Mouse (Mus musculus): ENCODE data around the gene Kctd21.

DNA sequence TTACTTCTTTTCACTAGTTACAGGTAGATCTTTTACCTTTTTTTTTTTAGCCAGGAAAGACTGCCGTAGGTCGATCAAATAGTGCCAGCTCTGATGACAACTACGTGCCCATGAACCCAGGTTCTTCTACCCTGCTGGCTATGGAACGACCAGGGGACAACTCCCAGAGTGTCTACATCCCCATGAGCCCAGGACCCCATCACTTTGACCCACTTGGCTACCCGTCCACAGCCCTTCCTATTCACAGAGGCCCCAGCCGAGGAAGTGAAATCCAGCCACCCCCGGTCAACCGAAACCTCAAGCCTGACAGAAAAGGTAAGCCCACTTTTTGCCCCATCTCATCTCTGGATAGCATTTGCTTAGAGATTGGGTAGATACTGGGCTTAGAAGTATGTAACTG, 30.8 kb upstream of the Kctd21 start:
- TF ChIP-seq CTCF (IDR thresholded peaks at IDR 0.05): no peak
- TF ChIP-seq POLR2A (IDR thresholded peaks at IDR 0.05; ENCODE audit: insufficient read depth, low read depth, low read length): no peak
